Mouse (Mus musculus) kidney, adult 9 months (tissue): ENCODE data around the gene Pgs1.

ENCODE experiments used
- DNase-seq: peaks from one replicate; pipeline ENCODE4 v3.0.0; 2022

Pgs1 gene

GRCm38 (mm10) chr11:117977694-117978360, 8.3 kb upstream of the Pgs1 start:
- DNase-seq, result no peak

- no peak for DNase-seq
Measured at GRCm38 (mm10) chr11:117979388-117979787, 6.7 kb upstream of the Pgs1 start.

- peak; percentile 60 for DNase-seq
Measured at GRCm38 (mm10) chr11:117982426-117982825, 3.7 kb upstream of the Pgs1 start.

- no peak for DNase-seq
Measured at GRCm38 (mm10) chr11:117983770-117984169, 2.3 kb upstream of the Pgs1 start.

- no peak for DNase-seq
Measured at GRCm38 (mm10) chr11:117987032-117987451, 950 bp downstream of the Pgs1 start.

GRCm38 (mm10) chr11:117987968-117988367, 1.9 kb downstream of the Pgs1 start:
- peak; percentile 75 for DNase-seq

- DNase-seq, result no peak
Measured at GRCm38 (mm10) chr11:117989241-117989640, 3.1 kb downstream of the Pgs1 start.

GRCm38 (mm10) chr11:117989926-117990325, 3.8 kb downstream of the Pgs1 start:
- no peak for DNase-seq

- peak; percentile 42 for DNase-seq
Measured at GRCm38 (mm10) chr11:117991502-117992470, 5.7 kb downstream of the Pgs1 start.

- peak; percentile 36 for DNase-seq
Measured at GRCm38 (mm10) chr11:117993190-117994175, 7.4 kb downstream of the Pgs1 start.

GRCm38 (mm10) chr11:117994250-117995057, 8.4 kb downstream of the Pgs1 start:
- peak; percentile 58 for DNase-seq

GRCm38 (mm10) chr11:117995255-117995654, 9.2 kb downstream of the Pgs1 start:
- no peak for DNase-seq

GRCm38 (mm10) chr11:117995661-117996060, 9.6 kb downstream of the Pgs1 start:
- no peak for DNase-seq

GRCm38 (mm10) chr11:117996066-117996465, 10.0 kb downstream of the Pgs1 start:
- DNase-seq, result no peak

GRCm38 (mm10) chr11:117997085-117997484, 11.0 kb downstream of the Pgs1 start:
- DNase-seq, result no peak

- DNase-seq, result no peak
Measured at GRCm38 (mm10) chr11:117998356-117998755, 12.3 kb downstream of the Pgs1 start.

- no peak for DNase-seq
Measured at GRCm38 (mm10) chr11:117999260-117999934, 13.3 kb downstream of the Pgs1 start.

GRCm38 (mm10) chr11:118000083-118000482, 14.0 kb downstream of the Pgs1 start:
- DNase-seq, result no peak

- no peak for DNase-seq
Measured at GRCm38 (mm10) chr11:118000565-118001215, 14.6 kb downstream of the Pgs1 start.

GRCm38 (mm10) chr11:118003176-118003575, 17.1 kb downstream of the Pgs1 start:
- DNase-seq, result no peak

- DNase-seq, result peak; percentile 28
Measured at GRCm38 (mm10) chr11:118003718-118004117, 17.6 kb downstream of the Pgs1 start.
